Mouse (Mus musculus) c-Kit-negative CD71-positive TER-119-positive erythroid progenitor cells, embryonic 14.5 days (primary cell): Measurements from ENCODE around the gene Sh3rf1.
"Not testable (repeated sequence)": the region's sequence is repeated elsewhere in the genome, so short reads cannot be mapped to it uniquely, and the experiment has no call there.

ENCODE experiments used
- DNase-seq: peaks from one replicate; pipeline ENCODE4 v3.0.0-alpha.2; 2013; ENCODE audit warnings: low read depth, low spot score

Gene Sh3rf1

DNA sequence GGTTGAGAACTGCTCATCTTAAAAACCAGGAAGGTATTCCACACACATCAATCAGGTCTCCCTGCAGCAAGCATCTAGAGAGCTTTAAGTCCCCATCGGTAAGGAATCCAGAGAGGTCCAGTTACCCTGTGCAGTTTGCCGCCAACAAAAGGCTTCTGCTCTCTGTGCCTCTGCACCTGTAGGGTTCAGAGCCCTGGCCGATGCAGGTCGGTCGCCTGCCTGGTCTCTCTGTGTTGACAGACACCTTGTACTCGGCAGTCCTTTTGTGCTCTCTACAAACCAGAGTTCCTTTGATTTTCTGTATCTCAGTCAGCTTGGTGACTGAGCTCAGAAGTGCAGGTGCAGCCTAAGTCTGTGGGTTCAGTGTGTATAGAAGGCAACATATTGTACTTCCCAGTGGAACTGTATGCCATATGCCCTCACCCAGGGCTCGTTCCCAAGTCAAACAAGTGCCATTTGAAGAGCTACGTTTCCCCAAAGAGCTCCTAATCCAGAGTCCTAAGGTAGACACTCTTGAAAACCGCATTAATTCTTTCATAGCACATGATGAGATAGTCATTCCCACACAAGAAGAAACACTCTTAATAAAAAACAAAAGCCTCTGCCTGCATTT is 138.7 kb downstream of the Sh3rf1 start:
- DNase-seq: no peak

DNA sequence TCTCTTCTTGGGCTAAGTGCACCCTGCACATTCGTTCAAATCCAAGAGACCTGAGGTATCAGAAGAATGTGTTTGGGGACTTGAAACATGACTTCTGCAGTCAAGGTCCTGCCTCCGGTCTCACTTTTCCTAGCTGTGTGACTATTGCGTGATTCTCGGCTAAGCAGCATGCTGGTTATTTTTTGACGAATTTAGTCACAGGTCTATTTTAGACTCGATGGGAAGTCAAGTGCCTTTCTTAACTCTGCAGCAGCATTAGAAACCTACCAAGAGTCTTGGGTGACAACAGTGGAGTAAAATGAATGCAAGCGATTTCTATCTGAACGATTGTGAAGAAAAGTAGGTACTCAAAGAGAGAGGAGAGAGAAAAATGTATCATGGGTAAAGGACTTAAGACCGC is 149.6 kb downstream of the Sh3rf1 start:
- no peak for DNase-seq

DNA sequence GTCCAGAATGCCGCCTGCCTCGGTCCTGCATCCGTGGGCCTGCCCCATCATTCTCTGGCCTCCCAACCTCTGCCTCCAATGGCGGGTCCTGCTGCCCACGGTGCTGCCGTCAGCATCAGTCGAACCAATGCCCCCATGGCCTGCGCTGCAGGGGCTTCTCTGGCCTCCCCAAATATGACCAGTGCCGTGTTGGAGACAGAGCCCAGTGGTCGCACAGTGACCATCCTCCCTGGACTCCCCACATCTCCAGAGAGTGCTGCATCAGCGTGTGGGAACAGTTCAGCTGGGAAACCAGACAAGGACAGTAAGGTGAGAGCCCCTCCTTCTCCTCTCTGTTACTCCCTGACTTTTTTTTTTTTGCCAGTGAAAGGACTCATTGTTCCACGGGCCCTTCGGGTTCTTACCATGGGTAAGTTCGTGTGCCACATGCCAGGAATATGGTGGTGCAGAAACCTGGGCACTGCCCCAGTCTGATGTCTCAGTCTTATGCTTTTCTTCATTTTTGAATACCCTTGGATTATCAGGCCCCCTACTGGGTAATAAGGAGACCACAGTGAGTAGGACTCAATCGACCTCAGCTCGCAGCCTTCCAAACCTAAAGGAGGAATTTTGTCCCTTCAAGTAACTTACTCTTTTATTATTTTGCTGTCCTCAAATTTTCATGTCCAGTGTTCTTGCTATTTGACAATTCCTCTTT is 150.5 kb downstream of the Sh3rf1 start:
- DNase-seq: no peak

DNA sequence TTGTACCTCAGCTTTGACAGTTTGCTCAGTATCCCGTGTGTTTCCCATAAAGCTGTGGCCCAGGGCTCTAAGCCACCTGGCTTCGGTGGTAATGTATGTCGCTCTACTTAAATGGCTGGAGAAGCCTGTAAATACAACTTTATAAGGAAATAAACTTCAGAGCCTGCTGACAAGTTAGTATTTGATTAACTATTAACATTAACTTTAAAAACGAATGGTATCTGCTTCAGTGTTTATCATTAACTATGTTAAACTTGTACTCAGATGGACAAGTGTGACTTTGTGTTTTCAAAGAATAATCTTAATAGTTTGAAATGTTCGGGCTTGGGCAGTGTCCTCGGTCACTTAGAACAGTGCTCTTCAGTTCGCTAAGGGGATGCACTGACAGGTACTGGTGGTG is 151.5 kb downstream of the Sh3rf1 start:
- DNase-seq: no peak

DNA sequence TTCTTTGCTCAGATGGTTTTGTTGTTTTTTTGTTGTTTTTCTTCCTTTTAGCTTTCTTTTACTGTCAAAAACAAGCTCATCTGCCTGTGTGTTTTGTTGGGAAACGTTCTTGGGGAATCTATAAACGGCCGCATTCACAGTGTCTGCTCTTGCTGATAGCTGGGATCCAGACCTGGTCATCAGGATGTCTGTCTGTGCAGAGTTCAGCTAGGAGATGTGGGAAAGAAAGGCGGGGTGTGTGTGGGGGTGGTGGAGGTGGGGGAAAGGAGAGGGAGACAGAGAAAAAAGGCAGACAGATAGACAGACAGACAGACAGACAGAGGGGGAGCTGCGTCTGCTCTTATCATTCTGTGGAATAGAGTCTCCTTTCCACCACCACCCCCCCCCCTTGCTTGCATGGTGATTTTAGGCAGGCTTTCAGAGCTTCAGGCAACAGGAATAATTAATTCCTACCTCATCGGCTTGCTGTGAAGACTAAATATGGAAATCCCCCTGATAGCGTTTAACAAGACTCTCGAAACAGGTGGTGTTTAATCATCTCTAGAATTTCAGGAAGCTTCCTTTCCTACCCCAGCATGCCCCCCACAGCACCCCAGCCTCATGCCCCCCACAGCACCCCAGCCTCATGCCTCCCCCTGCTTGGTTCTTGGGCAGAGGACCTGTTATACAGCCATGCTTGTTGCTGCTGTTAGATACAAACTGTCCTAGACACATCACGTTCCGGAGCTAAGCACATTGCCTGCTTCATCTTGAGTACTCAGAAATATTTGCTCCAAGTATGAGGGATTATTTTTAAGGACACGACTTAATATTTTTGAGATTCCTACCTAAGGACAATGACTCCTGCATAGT is 155.4 kb downstream of the Sh3rf1 start:
- no peak for DNase-seq

DNA sequence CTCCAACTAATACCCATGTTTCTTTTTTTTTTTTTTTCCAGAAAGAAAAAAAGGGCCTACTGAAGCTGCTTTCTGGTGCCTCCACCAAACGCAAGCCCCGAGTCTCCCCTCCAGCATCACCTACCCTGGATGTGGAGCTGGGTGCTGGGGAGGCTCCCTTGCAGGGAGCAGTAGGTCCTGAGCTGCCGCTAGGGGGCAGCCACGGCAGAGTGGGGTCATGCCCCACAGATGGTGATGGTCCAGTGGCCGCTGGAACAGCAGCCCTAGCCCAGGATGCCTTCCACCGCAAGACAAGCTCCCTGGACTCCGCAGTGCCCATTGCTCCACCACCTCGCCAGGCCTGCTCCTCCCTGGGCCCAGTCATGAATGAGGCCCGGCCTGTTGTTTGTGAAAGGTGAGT is 160.9 kb downstream of the Sh3rf1 start:
- DNase-seq: no peak

DNA sequence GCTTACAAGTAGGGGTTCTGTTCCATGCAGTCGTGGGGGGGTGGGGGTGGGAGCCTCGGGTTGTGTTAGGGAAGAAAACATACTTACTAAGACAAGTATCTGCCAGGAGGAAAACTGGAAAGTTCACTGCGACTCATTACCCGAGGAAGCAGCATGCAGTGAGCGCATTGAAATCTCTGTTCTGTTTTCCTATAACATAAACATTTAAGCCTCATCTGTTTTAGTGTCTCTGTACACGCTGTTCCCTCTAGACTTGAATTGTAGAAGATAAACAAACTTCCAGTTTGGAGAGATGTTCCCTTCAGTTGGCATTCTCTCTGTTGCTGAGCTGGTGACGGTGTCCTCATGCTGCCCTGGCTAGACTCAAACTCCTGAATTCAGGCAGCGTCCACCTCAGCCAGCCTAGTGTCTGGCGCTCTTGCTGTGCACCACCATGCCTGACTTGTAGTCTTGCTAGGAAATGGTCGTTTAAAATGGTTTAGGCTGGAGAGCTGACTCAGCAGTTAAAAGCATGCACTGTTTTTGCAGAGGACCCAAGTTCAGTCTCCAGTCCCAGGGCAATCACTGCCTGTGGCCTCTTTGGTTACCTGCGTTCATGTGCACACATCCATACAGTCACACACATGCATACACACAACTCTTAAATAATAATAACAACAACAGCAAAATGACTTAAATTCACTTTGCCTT is 162.0 kb downstream of the Sh3rf1 start:
- DNase-seq: no peak

DNA sequence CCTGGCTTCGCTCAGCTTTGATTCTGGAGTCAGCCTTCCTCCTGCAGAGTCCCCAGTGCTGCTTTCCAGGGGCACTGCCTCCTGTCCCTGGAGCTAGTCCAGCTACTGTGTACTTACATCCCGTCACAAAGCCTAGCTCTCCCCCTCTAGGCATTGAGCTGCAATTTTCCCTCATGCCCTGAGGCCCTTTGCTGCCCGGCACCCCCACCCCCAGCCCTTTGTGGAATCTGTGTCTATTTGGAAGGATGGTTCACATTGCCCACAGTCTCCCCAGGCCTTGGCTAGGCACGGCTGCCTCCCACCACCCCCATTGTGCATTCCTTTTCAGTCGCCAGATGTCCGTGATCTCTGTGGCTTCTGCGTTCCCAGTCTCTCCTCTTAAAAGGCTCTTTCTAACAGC is 163.0 kb downstream of the Sh3rf1 start:
- no peak for DNase-seq

DNA sequence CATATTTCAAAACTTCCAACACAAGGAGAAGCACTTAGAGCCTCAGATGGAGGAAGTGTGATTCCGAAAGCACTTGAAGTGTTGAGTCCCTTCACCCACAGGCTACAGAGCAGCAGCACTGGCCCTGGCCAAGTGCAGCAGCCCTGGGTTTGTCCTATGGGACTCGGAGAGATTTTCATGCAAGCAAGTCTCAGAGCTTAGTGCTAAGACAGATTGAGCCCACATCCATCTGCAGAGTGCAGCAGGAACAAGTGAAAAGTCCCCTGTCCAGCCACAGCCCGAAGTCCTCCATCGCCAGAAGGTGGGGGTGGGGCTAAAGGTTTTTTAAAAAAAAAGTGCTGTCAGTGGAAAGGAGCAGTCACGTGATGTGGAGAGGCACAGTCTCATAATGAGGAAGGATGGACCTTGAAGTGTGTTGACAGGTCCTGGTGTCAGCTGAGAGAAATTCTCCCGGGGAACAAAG is 163.9 kb downstream of the Sh3rf1 start:
- DNase-seq: no peak

DNA sequence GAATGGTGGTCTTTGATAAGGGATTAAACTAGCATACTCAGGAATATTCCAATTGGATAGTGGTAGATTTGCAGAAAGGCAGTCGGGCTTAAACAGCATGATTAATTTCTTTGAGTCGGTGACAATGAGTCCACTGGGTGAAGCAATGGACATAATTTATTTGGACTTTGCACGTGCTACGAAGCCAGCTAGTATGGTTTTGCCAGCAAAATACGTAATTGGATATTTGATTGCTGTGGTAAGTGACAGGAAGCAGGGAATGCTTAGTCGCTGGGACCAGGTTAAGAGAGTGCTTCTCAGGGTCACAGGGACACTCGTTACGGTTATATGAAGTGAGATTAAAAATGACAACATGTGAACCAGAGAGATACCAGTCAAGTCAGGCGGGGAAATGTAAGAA is 164.7 kb downstream of the Sh3rf1 start:
- DNase-seq: no peak

DNA sequence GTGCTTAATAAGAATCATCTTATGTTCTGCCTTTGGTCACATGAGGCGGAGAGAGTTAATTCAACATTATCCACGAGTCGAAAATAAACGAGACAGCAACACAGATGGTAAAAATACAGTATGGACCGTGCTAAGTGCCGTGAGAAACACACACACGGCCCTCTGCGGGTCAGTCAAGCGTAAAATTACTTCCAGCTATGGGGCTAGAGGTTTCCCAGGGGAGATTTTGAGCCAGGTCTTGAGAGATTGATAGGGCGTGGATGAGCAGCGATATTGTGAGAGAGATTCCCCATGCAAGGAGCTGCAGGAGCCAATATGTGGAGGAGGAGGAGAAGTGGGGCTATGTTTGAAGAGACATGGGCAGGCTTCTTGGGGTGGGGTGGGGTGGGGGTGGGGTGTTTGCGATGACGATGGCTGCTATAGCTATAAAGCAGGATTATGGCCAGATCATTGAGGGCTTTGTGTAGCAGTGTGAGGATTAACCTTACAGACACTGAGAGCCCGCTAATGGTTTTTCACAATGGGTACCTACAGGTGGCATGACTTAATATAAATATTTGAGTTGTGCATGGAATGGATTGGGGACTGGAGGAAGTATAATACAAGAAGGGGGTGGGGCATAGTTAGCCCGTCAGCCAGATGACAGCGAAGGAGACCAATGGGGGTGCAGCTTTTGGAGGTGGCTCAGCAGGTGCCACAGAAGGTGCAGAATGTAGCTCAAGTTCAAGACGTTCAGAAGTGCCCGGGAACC is 166.8 kb downstream of the Sh3rf1 start:
- DNase-seq: no peak

DNA sequence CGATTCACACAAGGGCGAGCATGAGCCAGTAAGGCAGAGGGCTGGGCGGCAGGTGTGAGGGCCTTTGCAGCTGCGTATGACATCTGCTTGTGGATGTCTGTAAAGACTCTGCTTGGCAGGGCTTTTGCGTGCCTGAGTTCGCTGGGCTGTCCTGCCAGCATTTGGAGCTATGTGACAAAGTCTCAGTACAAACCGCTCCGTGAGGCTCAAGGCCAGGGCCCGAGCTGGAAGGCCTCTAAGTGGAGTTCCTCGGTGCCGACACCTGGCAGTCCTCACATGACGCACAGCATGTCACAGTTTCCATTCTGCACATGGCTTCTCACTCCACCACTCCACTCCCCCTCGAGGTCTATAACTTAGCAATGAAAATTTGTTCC is 167.4 kb downstream of the Sh3rf1 start:
- DNase-seq: no peak

DNA sequence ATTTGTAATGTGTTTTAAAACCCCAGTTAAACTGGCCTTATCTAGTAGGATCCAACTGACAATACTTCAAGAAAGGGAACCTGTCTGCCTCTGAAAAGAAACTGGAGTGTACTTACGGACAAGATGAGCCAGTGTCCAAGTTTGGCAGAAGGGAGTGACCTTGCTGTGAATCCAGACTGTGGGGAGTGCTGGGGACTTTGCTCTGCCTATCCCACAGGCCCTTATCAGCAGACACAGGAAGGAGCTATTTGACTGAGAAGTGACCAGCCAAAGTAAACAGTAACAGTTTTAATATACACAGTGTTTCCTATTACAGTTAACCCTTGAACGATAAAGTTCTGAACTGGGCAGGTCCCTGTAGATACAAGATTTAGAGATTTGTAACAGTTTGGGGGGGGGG is 173.5 kb downstream of the Sh3rf1 start:
- no peak for DNase-seq

DNA sequence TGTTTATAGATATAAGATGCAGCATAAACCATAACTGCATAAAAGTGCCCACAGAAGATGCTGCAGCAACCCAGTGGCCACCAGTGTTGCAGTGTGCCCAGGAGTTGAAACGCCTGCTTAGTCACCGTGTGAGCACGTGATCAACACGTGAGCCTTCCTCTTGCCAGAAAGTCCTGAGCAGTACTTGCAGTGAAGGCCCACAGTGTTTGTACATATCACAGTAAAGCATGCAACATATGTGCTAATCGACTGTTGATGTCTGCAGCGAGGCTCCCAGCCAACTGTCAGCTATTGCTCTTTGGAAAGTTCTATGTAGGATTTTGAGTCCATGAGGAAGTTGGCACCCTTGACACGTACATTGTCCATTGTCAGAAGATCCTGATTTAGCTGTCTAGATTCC is 174.1 kb downstream of the Sh3rf1 start:
- DNase-seq: no peak

DNA sequence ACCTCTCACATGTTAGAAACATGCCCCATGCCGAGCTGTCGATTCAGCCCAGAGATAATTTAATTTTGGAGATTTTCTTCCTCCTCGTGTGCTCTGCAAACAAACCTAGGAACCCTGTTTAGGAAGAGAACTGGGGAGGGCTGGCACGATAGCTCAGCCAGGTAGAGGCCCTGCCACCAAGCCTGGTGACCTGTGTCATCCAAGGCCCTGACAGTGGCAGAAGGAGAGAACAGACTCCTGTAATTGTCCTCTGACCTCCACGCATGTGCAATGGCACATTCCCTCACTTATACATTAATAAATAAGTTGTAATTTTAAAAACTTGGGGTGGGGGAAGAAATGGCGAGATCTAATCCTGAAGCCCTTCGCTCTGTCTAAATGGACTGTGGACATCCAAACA is 179.2 kb downstream of the Sh3rf1 start:
- DNase-seq: no peak

DNA sequence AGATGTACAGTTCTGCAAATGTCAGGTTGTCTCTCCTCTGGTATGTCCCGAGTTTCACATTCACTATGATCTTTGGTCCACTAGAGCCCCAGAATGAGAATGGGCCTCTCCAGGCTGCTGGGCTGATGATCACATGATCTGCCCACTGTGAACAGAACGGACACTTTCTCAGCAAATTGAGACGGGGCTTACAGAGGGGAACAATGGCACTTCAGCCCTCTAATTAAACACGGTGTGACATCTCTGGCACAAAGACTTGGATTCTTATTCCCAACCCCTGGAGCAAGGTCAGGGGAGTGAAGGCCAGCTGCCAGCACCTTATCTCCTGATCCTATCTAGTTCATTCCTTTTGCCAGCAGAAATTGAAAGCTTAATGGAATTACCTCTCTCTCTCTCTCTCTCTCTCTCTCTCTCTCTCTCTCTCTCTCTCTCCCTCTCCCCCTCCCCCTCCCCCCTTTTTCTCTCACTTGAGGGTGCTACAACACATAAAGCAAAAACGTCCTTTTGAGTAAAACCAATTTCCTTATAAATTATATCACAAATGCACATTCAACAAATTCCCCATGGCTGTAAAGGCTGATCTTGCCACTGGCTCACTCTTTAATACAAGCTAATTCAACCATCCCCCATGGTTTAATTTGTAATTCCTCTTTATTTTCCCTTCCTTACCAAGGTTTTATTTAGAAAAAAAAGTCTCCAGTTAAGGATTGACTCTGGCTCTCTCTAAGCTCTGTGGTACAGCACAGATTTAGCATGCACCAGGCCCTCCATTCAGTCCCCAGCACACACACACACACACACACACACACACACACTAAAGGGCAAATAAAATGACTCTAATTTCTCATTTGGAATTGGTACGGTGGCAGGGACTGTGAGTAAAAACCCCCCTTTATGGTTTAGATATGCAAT is 179.8 kb downstream of the Sh3rf1 start:
- DNase-seq: no peak

DNA sequence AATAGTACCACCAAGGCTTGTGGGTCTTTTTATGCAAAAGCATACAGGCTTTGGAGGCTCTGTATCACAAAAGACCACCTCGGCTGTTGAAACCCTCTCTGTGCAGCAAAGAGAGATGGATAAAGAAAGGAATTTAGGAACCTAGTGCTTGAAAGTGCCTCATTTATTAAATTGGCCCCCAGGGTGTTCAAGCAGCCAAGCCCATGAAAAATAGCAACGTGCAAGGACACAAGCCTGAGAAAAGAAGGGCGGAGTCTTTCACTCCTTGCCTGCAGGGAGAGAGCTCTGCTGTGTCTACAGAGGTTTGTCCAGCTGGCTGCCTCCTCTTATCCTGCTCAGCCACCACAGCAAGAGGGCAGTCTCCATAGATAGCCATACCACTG is 180.5 kb downstream of the Sh3rf1 start:
- DNase-seq: no peak

DNA sequence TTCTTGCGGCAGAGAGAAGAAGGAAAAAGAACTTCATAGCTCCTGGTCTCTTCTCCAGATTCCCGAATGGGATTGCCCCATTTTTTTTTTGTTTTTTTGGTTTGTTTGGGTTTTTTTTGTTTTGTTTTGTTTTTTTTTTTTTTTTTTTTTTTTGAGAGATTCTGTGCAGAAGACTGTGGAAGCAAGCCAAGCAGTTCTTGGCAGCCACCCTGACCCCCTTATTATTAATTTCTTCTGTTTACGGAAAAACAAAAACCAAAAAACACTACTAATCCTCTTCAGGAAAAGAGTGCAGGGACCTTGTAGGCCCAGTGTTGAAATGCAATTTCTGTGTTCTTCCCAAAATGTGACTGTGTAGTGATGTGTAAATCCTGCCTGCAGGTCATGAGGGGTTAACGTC is 185.4 kb downstream of the Sh3rf1 start:
- no peak for DNase-seq

DNA sequence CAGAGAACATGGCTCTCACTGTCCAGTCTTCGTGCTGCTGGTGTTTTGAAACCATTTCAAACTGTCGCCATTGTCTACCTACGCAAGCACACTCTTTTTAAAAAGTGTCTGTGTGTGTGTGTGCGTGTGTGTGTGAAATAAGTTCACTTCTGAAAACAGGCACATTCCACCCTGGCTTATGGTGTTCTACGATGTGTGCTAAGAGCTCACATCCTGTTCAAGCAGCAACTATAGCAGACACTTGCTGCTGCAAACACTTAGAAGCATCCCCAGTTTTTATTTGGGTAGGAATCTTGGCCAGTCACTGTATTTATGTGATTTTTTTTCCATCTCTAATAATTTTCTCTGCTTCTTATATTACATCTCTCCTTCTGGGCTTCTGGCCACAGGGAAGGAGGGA is 186.0 kb downstream of the Sh3rf1 start:
- not testable (repeated sequence) for DNase-seq

DNA sequence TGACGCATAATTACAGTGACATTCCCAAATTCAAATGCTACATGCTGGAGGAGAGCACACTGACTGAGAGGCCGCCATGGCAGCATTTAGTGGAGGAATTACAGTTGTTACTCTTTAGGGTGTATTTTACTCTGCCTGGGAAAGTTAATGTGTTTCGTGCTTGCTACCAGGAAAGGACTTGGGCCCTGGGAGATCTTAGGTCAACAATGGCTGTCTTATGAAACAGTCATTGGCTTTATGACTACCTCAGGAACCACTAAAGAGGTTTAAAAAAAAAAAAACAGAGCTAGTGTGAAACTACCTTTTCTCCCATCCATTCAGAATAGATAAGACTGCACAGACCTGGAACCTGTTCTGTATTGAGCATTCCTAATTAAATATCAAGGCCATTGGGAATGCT is 195.8 kb downstream of the Sh3rf1 start:
- no peak for DNase-seq
